Mouse (Mus musculus) c-Kit-positive CD71-negative TER-119-negative erythroid progenitor cells, embryonic 14.5 days (primary cell): ENCODE data around the gene Rnf103.
"Not testable (repeated sequence)": the region's sequence is repeated elsewhere in the genome, so short reads cannot be mapped to it uniquely, and the experiment has no call there.

ENCODE experiments used
- DNase-seq: peaks from one replicate; pipeline ENCODE4 v3.0.0-alpha.2; 2013; ENCODE audit warnings: low read depth

Rnf103 gene

GRCm38 (mm10) chr6:71493675-71494340 is at the start of gene Rnf103:
Gene Rnf103 (plus strand): TSS chr6:71493894.
- peak; percentile 86 for DNase-seq

GRCm38 (mm10) chr6:71444756-71445155 is 48.9 kb upstream of the Rnf103 start:
- DNase-seq = no peak

- no peak for DNase-seq
Measured at GRCm38 (mm10) chr6:71445560-71445959, 48.1 kb upstream of the Rnf103 start.

GRCm38 (mm10) chr6:71452792-71453191 is 40.9 kb upstream of the Rnf103 start:
- DNase-seq = no peak

- not testable (repeated sequence) for DNase-seq
Measured at GRCm38 (mm10) chr6:71453983-71454739, 39.5 kb upstream of the Rnf103 start.

GRCm38 (mm10) chr6:71457956-71458608 is 35.6 kb upstream of the Rnf103 start:
- no peak for DNase-seq

GRCm38 (mm10) chr6:71465146-71465545 is 28.5 kb upstream of the Rnf103 start:
- DNase-seq = no peak

GRCm38 (mm10) chr6:71467766-71468165 is 25.9 kb upstream of the Rnf103 start:
- no peak for DNase-seq

- no peak for DNase-seq
Measured at GRCm38 (mm10) chr6:71469291-71469690, 24.4 kb upstream of the Rnf103 start.

GRCm38 (mm10) chr6:71471830-71472520 is 21.7 kb upstream of the Rnf103 start:
- DNase-seq = no peak

GRCm38 (mm10) chr6:71472786-71473185 is 20.9 kb upstream of the Rnf103 start:
- no peak for DNase-seq

GRCm38 (mm10) chr6:71475604-71476003 is 18.1 kb upstream of the Rnf103 start:
- DNase-seq = no peak

GRCm38 (mm10) chr6:71476783-71477182 is 16.9 kb upstream of the Rnf103 start:
- DNase-seq = no peak

- DNase-seq = not testable (repeated sequence)
Measured at GRCm38 (mm10) chr6:71478816-71479568, 14.7 kb upstream of the Rnf103 start.

GRCm38 (mm10) chr6:71479588-71479987 is 14.1 kb upstream of the Rnf103 start:
- DNase-seq = not testable (repeated sequence)

- DNase-seq = no peak
Measured at GRCm38 (mm10) chr6:71480136-71480535, 13.6 kb upstream of the Rnf103 start.

GRCm38 (mm10) chr6:71481136-71481535 is 12.6 kb upstream of the Rnf103 start:
- no peak for DNase-seq

GRCm38 (mm10) chr6:71485246-71485645 is 8.4 kb upstream of the Rnf103 start:
- no peak for DNase-seq

- DNase-seq = no peak
Measured at GRCm38 (mm10) chr6:71486226-71486625, 7.5 kb upstream of the Rnf103 start.

GRCm38 (mm10) chr6:71486867-71487266 is 6.8 kb upstream of the Rnf103 start:
- DNase-seq = no peak

- DNase-seq = no peak
Measured at GRCm38 (mm10) chr6:71487966-71488365, 5.7 kb upstream of the Rnf103 start.

GRCm38 (mm10) chr6:71492136-71492535 is 1.6 kb upstream of the Rnf103 start:
- DNase-seq = no peak
